Mouse (Mus musculus) effector memory CD4-positive, alpha-beta T cell, adult 7 months (primary cell): ENCODE results near the gene Shisal1. TPM values are rescaled to one million over a fixed set of nuclear protein-coding genes. Genes with fewer than 3 reads are reported as not detected.

Experiments used
- polyA plus RNA-seq: library from polyadenylated mRNA; unstranded; fragments of 100-300 nt; shearing (Covaris generic); gene quantifications from one replicate; pipeline ENCODE4 v1.2.1, GENCODE M21; 2017

Gene Shisal1
- 0.27 TPM for polyA plus RNA-seq

GRCm38 (mm10) chr15:84446997-84447396 lies at the start of gene Shisal1:
Gene Shisal1, minus strand, starts transcription at chr15:84447097.

Other genes with a start within 250 kb of the Shisal1 start
- gene Parvb, start 215.1 kb downstream of the Shisal1 start, polyA plus RNA-seq = 1.6 TPM
- gene Parvg, start 123.1 kb downstream of the Shisal1 start, polyA plus RNA-seq = 62.4 TPM
- gene Rtl6, start 110.7 kb upstream of the Shisal1 start, polyA plus RNA-seq = 1.9 TPM
- gene Prr5, start 222.5 kb upstream of the Shisal1 start, polyA plus RNA-seq = 0.22 TPM